Mouse (Mus musculus) MEL (cell line): Measurements from ENCODE around the gene Zfp777.

Source experiments
- CHD1 ChIP-seq: IDR thresholded peaks from 2 replicates; pipeline ENCODE4 v1.6.1; 2012; ENCODE audit warnings: low read depth, mild to moderate bottlenecking, inconsistent platforms, low read length, improper control_type of control experiment
- CHD2 ChIP-seq: IDR thresholded peaks from 2 replicates; pipeline ENCODE4 v1.6.1; 2011; ENCODE audit warnings: low read length, improper control_type of control experiment
- CTCF ChIP-seq, 3 experiments: IDR thresholded peaks in 2 of 3; conservative IDR thresholded peaks in 1 of 3; 2 replicates each; pipeline ENCODE4 v1.5.1; 2011 to 2012; ENCODE audit warnings: low read length in 3 of 3, low read depth in 2 of 3, mild to moderate bottlenecking in 2 of 3, improper control_type of control experiment in 1 of 3, inconsistent platforms in 1 of 3, mixed read lengths in 1 of 3, moderate library complexity in 1 of 3; ENCODE audit not compliant: control insufficient read depth in 1 of 3, insufficient read depth in 1 of 3, poor library complexity in 1 of 3, severe bottlenecking in 1 of 3
- EP300 ChIP-seq, 2 experiments: IDR thresholded peaks; 2 replicates each; pipeline ENCODE4 v1.6.1; 2011; ENCODE audit warnings: improper control_type of control experiment in 2 of 2, low read length in 2 of 2, low read depth in 1 of 2, mild to moderate bottlenecking in 1 of 2
- ETS1 ChIP-seq: IDR thresholded peaks from 2 replicates; pipeline ENCODE4 v1.6.1; 2012; ENCODE audit warnings: low read depth, mild to moderate bottlenecking, inconsistent platforms, low read length, improper control_type of control experiment, moderate library complexity
- NRF1 ChIP-seq: IDR thresholded peaks from 2 replicates; pipeline ENCODE4 v1.6.1; 2014; ENCODE audit warnings: low read depth, mild to moderate bottlenecking, inconsistent platforms, low read length, improper control_type of control experiment, moderate library complexity; ENCODE audit not compliant: poor library complexity, insufficient read depth, severe bottlenecking
- RAD21 ChIP-seq: IDR thresholded peaks from 2 replicates; pipeline ENCODE4 v1.6.1; 2011; ENCODE audit warnings: mild to moderate bottlenecking, low read depth, low read length, improper control_type of control experiment
- RCOR1 ChIP-seq: IDR thresholded peaks from 2 replicates; pipeline ENCODE4 v1.6.1; 2012; ENCODE audit warnings: low read depth, mild to moderate bottlenecking, inconsistent platforms, low read length, improper control_type of control experiment
- TCF12 ChIP-seq: IDR thresholded peaks from 2 replicates; pipeline ENCODE4 v1.6.1; 2014; ENCODE audit warnings: low read depth, mild to moderate bottlenecking, inconsistent platforms, low read length, improper control_type of control experiment, moderate library complexity

- TF ChIP-seq RAD21 (no peak), EP300 (IDR thresholded peaks at IDR 0.05; ENCODE audit: low read depth in 1 of 2, low read length in 2 of 2) (no peak), CTCF (IDR thresholded peaks at IDR 0.05 in 2 of 3, conservative IDR thresholded peaks at IDR 0.05 in 1 of 3; ENCODE audit: control insufficient read depth in 1 of 3, insufficient read depth in 1 of 3, low read depth in 2 of 3, low read length in 3 of 3, poor library complexity in 1 of 3, severe bottlenecking in 1 of 3) (no peak), RCOR1 (no peak), ETS1 (no peak), NRF1 (no peak), TCF12 (no peak), CHD2 (no peak), CHD1 (no peak)
These were observed 11.7 kb upstream of the Zfp777 start for GRCm38 (mm10) chr6:48060421-48060820.
